Mouse (Mus musculus): ENCODE results near the gene Tmco4. TPM values are rescaled to one million over a fixed set of nuclear protein-coding genes. Genes with fewer than 3 reads are reported as not detected.

Tmco4 gene
- polyA plus RNA-seq, 2 experiments: 1.2 to 2.1 TPM

GRCm38 (mm10) chr4:138976046-138976445, 3.4 kb downstream of the Tmco4 start:
- DNase-seq (ENCODE audit: low read depth in 3 of 3, low spot score in 3 of 3) (no peak), ATAC-seq (ENCODE audit: insufficient read depth) (no peak)
- H3K9me3 ChIP-seq (ENCODE audit: control insufficient read depth, low read length): no peaks in the 10 kb centered on the region
- TF ChIP-seq CTCF (IDR thresholded peaks at IDR 0.05; ENCODE audit: low read depth): no peak
- no peak for TF ChIP-seq EP300 (IDR thresholded peaks at IDR 0.05; ENCODE audit: low read depth)
- no peak overlapping the region for H3K4me2 ChIP-seq (ENCODE audit: low read depth)
- H3K9ac ChIP-seq (replicated peaks): no peak overlapping the region
- H3K4me3 ChIP-seq (ENCODE audit: insufficient read depth in 1 of 2, low read depth in 2 of 2, low read length in 2 of 2): no peak overlapping the region
- H3K27ac ChIP-seq: no peak overlapping the region
- no peaks in the 10 kb centered on the region for H3K36me3 ChIP-seq (replicated peaks; ENCODE audit: control insufficient read depth, insufficient read depth, low read depth)
- H3K4me1 ChIP-seq (replicated peaks; ENCODE audit: control insufficient read depth in 2 of 2, insufficient read depth in 2 of 2, low read length in 1 of 2): peaks cover 0 to 10% of the 10 kb centered on the region in 2 experiments; a peak in 2 of 4 replicates
- H3K27me3 ChIP-seq (ENCODE audit: control insufficient read depth, insufficient read depth, low read length): no peaks in the 10 kb centered on the region
- 65% methylated on average over 6 of the region's 6 CpGs for WGBS (ENCODE audit: insufficient replicate concordance)

GRCm38 (mm10) chr4:138980021-138980420, 7.3 kb downstream of the Tmco4 start:
- Histone ChIP-seq H3K9ac (replicated peaks) (no peak overlapping the region), H3K36me3 (replicated peaks; ENCODE audit: control insufficient read depth, insufficient read depth, low read depth) (no peaks in the 10 kb centered on the region), H3K9me3 (ENCODE audit: control insufficient read depth, low read length) (no peaks in the 10 kb centered on the region), H3K4me2 (ENCODE audit: low read depth) (no peak overlapping the region), H3K27me3 (ENCODE audit: control insufficient read depth, insufficient read depth, low read length) (no peaks in the 10 kb centered on the region), H3K4me3 (ENCODE audit: insufficient read depth in 1 of 2, low read depth in 2 of 2, low read length in 2 of 2) (no peak overlapping the region), H3K4me1 (replicated peaks; ENCODE audit: control insufficient read depth in 2 of 2, insufficient read depth in 2 of 2, low read length in 1 of 2) (peaks cover 0 to 3% of the 10 kb centered on the region in 2 experiments; a peak in 2 of 4 replicates), H3K27ac (no peak overlapping the region)
- ATAC-seq (ENCODE audit: insufficient read depth): no peak
- 73% methylated on average over 8 of the region's 8 CpGs for WGBS (ENCODE audit: insufficient replicate concordance)
- no peak for TF ChIP-seq CTCF (IDR thresholded peaks at IDR 0.05; ENCODE audit: low read depth)
- no peak for TF ChIP-seq EP300 (IDR thresholded peaks at IDR 0.05; ENCODE audit: low read depth)
- no peak for DNase-seq (ENCODE audit: low read depth in 3 of 3, low spot score in 3 of 3)

- peak overlapping the region; percentile 33; the same call in 1 of the 2 replicates for H3K4me2 ChIP-seq (ENCODE audit: low read depth)
- no peaks in the 10 kb centered on the region for H3K36me3 ChIP-seq (replicated peaks; ENCODE audit: control insufficient read depth, insufficient read depth, low read depth)
- peaks cover 0 to 3% of the 10 kb centered on the region in 2 experiments; a peak in 2 of 4 replicates for H3K4me1 ChIP-seq (replicated peaks; ENCODE audit: control insufficient read depth in 2 of 2, insufficient read depth in 2 of 2, low read length in 1 of 2)
- H3K9ac ChIP-seq (replicated peaks): no peak overlapping the region
- DNase-seq (ENCODE audit: low read depth in 3 of 3, low spot score in 3 of 3): peak in 1 of 3 experiments; percentile 11
- no peak for ATAC-seq (ENCODE audit: insufficient read depth)
- WGBS (ENCODE audit: insufficient replicate concordance): 21% methylated on average over 12 of the region's 12 CpGs
- no peak overlapping the region for H3K27ac ChIP-seq
- TF ChIP-seq EP300 (IDR thresholded peaks at IDR 0.05; ENCODE audit: low read depth) (no peak), CTCF (IDR thresholded peaks at IDR 0.05; ENCODE audit: low read depth) (no peak)
- no peaks in the 10 kb centered on the region for H3K9me3 ChIP-seq (ENCODE audit: control insufficient read depth, low read length)
- H3K27me3 ChIP-seq (ENCODE audit: control insufficient read depth, insufficient read depth, low read length): no peaks in the 10 kb centered on the region
- H3K4me3 ChIP-seq (ENCODE audit: insufficient read depth in 1 of 2, low read depth in 2 of 2, low read length in 2 of 2): no peak overlapping the region
Observed at GRCm38 (mm10) chr4:138980771-138981420, 8.2 kb downstream of the Tmco4 start.

- Histone ChIP-seq H3K4me2 (ENCODE audit: low read depth) (no peak overlapping the region), H3K9ac (replicated peaks) (no peak overlapping the region), H3K27me3 (ENCODE audit: control insufficient read depth, insufficient read depth, low read length) (no peaks in the 10 kb centered on the region), H3K9me3 (ENCODE audit: control insufficient read depth, low read length) (no peaks in the 10 kb centered on the region), H3K4me3 (ENCODE audit: insufficient read depth in 1 of 2, low read depth in 2 of 2, low read length in 2 of 2) (no peak overlapping the region), H3K4me1 (replicated peaks; ENCODE audit: control insufficient read depth in 2 of 2, insufficient read depth in 2 of 2, low read length in 1 of 2) (peaks cover 0 to 3% of the 10 kb centered on the region in 2 experiments; a peak in 2 of 4 replicates), H3K36me3 (replicated peaks; ENCODE audit: control insufficient read depth, insufficient read depth, low read depth) (no peaks in the 10 kb centered on the region), H3K27ac (no peak overlapping the region)
- no peak for DNase-seq (ENCODE audit: low read depth in 3 of 3, low spot score in 3 of 3)
- no peak for TF ChIP-seq EP300 (IDR thresholded peaks at IDR 0.05; ENCODE audit: low read depth)
- TF ChIP-seq CTCF (IDR thresholded peaks at IDR 0.05; ENCODE audit: low read depth): no peak
- WGBS (ENCODE audit: insufficient replicate concordance): 59% methylated on average over 3 of the region's 3 CpGs
- no peak for ATAC-seq (ENCODE audit: insufficient read depth)
Observed at GRCm38 (mm10) chr4:138983422-138983821, 10.7 kb downstream of the Tmco4 start.

- ATAC-seq (ENCODE audit: insufficient read depth) (no peak), DNase-seq (ENCODE audit: low read depth in 3 of 3, low spot score in 3 of 3) (no peak)
- 62% methylated on average over 7 of the region's 7 CpGs for WGBS (ENCODE audit: insufficient replicate concordance)
- H3K4me2 ChIP-seq (ENCODE audit: low read depth): no peak overlapping the region
- H3K9me3 ChIP-seq (ENCODE audit: control insufficient read depth, low read length): no peaks in the 10 kb centered on the region
- H3K27ac ChIP-seq: no peak overlapping the region
- TF ChIP-seq EP300 (IDR thresholded peaks at IDR 0.05; ENCODE audit: low read depth): no peak
- peak; percentile 55 for TF ChIP-seq CTCF (IDR thresholded peaks at IDR 0.05; ENCODE audit: low read depth)
- H3K4me1 ChIP-seq (replicated peaks; ENCODE audit: control insufficient read depth in 2 of 2, insufficient read depth in 2 of 2, low read length in 1 of 2): peaks cover 0 to 3% of the 10 kb centered on the region in 2 experiments; a peak in 2 of 4 replicates
- no peaks in the 10 kb centered on the region for H3K27me3 ChIP-seq (ENCODE audit: control insufficient read depth, insufficient read depth, low read length)
- no peaks in the 10 kb centered on the region for H3K36me3 ChIP-seq (replicated peaks; ENCODE audit: control insufficient read depth, insufficient read depth, low read depth)
- H3K4me3 ChIP-seq (ENCODE audit: insufficient read depth in 1 of 2, low read depth in 2 of 2, low read length in 2 of 2): no peak overlapping the region
- H3K9ac ChIP-seq (replicated peaks): no peak overlapping the region
Observed at GRCm38 (mm10) chr4:138984744-138985143, 12.1 kb downstream of the Tmco4 start.
